Mouse (Mus musculus) thymus, adult 18-20 months (tissue): ENCODE data around the gene Erp29.

Source experiments
- DNase-seq, 2 experiments: peaks; one replicate each; pipeline ENCODE4 v3.0.0; 2022; ENCODE audit warnings: mixed read lengths in 2 of 2

Erp29 gene

DNA sequence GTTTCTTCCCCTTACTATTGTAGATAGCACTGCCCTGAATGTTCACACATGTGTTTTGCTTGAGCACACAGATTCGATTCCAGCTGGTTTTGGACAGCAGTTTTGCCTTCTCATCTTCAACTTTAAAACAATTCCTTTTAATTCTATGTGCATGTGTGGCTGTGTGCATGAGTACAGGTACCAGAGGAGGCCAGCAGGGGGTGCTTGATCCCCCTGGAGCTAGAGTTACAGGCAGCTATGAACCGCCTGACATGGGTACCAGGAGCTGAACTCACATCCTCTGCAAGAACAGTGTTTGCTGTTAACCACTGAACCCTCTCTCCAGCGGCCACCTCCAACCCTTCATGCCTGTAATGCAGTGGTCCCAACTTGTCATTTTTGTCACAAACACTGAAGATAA lies 3.9 kb downstream of the Erp29 start:
- DNase-seq = no peak

DNA sequence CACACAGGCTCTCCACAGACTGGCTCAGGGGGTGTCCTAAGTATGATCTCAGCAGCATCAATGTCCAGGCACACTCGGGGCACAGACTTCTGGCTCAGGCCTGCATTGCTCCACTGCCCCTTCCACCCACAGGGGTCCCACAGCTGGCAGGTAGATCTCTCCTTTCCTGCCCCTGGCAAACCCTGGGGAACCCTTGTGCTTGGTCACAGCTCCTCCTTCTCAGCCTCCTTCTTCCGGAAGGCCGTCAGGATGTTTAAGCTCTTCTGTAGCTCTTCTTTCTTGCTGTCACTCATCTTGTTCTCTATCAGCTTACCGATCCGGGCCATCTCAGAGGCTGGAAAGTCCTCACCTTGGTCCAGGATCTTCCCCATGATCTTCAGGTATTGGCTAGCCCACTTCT lies 7.4 kb downstream of the Erp29 start:
- no peak for DNase-seq

DNA sequence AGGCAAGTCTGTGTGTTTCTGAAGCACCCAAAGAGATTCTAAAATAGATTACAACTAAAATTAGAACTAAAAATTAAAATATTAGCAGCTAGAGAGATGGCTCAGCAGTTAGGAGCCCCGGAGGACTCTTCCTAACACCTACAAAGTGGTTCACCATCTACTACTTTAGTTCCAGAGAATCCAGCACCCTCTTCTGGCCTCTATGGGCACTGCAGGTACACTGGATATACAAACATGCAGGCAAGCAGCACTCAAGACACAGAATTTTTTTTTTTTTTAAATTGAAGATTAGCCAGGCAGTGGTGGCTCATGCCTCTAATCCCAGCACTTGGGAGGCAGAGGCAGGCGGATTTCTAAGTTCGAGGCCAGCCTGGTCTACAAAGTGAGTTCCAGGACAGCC lies 8.8 kb downstream of the Erp29 start:
- DNase-seq = no peak

DNA sequence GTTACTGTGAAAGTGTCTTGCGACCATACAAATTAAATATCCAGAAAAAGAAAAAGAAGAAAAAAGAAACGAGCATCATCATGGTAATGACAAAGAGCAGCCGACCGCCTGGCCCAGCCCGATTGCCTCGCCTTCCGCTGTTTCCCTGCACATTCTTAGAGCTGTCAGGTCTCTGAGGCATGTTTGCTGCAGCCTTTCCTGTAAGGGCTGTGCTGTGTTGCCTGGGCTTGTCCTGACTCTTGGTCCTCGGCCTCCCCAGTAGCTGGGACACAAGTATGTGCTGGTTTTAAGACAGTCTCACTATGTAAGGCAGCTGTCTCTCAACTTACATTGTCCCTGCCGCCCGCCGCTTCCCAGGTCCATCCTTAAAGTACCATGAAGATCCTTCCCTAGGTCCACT lies 13.6 kb downstream of the Erp29 start:
- DNase-seq = no peak

DNA sequence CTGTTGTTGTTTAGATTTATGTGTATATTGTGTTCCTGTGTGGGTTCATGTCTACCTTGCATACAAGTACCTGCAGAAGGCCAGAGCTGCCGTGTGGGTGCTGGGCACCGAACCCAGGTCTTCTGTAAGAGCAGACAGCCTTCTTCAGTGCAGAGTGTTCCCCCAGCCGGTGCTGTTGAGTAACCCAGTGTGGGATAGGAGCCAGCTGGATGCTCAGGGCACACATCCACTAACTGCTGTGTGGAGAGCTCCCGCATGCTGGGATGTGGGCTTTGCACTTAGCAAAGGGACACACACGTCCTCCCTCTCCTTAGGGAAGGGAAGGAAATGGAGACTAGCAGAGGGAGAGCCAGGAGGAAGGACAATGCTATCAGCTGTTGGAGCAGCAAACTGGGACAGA lies 14.2 kb downstream of the Erp29 start:
- DNase-seq = no peak

DNA sequence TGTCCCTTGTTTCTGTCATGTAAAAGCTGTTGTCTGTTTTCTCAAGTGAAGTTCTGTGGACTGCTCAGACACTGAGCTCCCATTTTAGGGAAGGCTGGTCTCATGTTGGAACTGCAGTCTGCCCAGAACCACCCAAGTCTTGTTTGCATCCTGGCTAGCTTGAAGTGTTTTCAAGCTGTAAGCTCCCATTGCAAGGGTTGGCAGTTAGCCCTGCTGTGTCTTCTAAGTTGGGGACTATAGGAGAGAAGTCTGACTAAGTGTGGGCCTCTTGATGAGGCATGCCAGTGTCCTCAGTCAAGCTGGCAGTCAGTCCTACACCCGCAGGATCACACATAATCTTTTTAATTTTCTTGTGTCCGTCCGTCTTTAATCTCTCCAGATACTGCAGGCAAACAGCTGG lies 23.4 kb downstream of the Erp29 start:
- no peak for DNase-seq

DNA sequence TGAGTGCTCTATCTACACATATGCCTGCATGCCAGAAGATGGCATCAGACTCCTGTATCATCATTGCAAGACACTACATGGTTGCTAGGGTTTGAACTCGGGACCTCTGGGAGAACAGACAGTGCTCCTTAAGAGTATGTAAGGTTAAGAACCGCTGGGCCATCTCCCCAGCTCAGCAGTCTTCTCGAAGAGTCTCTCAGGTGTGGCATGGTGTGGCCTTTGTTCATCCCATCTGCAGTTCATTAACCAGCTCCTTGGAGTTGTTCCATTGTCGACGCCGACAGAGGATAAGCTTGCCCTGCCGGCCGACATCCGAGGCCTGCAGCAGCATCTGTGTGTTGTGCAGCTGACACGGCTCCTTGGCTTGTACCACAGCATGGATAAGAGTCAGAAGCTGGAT lies 29.0 kb downstream of the Erp29 start:
- DNase-seq = no peak

DNA sequence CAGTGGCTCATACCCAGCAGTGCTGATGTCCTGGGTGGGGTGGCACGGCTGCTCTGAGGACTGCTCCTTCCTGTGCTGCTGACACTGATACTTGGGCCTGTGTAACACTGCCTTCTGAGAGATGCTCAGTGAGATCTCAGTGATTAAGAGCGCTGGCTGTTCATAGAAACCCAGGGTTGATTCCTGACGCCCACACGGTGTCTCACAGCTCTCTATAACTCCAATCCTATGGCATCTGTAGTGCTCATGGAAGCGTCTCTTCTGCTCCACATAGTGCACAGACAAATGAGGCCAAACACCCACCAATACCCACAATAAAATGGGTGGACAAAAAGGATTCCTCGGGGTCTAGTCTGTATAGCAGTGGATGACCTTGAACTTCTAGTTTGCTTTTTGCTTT lies 29.5 kb downstream of the Erp29 start:
- no peak for DNase-seq

DNA sequence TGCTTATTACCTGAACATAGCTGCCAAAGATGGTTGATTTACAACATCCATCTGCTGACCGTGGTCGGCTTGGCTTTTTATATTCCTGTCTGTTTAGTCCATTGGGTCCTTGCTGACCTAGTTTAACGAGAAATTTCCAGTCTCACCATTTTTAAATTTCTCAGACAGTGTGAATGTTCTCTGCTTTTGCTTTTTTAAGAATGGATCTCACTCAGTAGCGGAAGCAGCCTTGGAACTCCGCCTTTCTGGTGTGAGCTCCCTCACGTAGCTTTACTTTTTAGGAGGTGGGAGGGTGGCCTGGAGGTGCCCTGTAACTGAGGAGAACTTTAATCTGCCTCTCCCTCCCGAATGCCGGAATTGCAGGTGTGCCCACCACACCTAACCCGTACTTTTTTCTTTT lies 31.6 kb downstream of the Erp29 start:
- DNase-seq = no peak

DNA sequence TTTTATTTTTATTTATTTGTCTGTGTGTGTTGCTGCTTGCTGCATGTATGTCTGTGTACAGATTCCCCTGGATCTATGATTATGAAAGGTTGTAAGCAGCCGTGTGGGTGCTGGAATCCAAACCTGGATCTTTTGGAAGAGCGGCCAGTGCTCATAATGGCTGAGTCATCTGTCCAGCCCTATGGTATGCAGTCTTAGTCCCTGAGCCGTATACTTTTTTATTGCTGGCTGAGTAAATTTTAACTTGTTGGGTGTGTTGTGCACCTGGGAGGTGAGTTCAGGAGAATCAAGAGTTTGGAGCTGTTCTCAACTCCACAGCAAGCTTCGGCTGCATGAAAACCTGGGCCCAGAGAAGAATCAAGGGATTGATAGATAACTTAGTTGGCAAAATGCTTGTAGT lies 41.3 kb downstream of the Erp29 start:
- DNase-seq = no peak

DNA sequence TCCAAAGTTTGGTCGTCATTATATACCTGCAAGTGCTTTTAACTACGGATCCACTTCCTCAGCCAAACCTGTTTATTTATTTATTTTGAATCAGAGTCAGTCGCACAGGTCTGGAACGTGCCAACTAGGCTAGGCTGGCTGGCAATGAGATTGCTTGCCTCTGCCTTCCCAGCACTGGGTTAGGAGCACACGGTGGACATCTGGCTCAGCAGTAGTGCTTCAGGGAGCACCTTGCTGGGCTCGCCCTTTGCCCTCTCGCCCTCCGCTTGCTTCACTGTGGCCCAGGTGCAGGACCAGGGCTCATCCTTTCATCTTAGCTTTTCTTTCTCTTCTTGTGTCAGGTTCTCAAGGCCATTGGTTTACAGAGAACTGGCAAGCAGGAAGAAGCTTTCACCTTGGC lies 44.5 kb downstream of the Erp29 start:
- no peak for DNase-seq

DNA sequence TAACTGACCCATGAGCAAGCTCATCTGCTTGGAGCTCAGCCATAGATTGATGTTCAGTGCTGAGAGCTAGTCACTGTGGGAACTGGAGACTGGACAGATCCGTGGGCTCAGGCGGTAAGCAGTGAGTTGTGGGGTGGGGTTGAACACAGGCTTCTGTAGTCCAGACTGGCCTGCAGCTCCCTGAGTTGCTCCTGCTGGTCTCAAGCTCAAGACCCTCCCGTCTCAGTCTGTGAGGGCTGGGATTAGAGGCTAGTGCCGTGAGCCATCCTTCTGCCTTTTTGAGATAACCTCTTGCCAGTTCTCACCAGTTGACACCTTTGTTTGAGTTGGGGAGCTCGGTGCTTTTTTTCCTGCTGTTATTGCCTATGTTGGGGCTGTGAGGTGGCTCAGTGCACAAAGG lies 51.5 kb downstream of the Erp29 start:
- DNase-seq = no peak

DNA sequence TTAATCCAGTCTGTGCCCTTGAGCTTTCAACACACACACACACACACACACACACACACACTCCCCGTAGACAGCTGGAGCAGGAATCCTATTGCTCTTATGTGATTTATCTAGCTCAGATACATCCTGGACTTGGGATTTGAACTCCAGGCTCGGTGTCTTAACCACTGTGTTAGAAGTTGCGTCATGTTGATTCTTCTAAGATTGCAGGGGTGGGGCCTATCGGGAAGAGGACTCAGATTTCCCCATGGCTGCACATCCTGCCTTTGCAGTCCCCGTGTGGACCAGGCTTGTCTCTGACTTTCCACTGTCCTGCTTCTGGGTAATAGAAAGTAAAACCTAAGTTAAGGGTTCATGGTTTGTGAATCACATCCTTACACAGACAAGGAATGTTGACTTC lies 52.2 kb downstream of the Erp29 start:
- DNase-seq = no peak

DNA sequence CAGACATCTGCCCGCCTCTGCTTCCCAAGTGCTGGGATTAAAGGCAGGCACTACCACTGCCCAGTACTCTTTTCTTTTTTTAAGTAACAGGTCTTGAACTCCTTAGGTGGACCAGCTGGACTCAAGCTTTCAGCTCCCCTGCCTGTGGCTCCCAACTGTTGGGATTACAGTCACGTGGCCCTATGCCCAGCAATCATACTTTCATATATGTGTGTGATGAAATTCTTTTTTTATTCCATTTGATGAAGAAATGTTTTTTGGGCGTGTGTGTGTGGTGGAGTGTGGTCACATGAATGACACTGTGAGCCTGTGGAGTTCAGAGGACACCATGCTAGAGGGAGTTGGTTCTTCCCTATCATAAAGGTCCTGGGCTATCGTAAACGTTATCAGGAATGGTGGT lies 52.8 kb downstream of the Erp29 start:
- no peak for DNase-seq

DNA sequence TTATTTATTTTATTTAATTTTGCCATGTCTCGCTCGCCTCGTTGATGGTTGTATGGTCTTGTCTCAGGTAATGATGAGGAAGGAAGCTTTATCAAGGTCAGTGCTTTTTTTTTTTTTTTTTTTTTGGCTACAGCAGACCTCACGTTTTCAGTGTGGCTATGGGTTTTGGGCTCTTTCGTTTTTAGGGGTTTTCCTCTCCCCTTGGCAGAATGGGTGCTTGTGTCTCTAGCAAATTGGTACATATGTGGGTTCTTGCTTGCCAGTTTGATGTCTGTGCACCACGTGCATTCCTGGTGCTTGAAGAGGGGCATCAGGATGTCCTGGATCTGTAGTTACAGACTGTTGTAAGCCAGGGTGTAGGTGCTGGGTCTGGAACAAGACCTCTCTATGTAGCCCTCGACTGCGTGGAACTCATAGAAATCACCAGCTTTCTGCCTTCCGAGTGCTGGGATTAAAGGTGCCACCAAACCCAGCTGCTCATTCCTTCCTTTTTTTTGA lies 53.3 kb downstream of the Erp29 start:
- DNase-seq = no peak

DNA sequence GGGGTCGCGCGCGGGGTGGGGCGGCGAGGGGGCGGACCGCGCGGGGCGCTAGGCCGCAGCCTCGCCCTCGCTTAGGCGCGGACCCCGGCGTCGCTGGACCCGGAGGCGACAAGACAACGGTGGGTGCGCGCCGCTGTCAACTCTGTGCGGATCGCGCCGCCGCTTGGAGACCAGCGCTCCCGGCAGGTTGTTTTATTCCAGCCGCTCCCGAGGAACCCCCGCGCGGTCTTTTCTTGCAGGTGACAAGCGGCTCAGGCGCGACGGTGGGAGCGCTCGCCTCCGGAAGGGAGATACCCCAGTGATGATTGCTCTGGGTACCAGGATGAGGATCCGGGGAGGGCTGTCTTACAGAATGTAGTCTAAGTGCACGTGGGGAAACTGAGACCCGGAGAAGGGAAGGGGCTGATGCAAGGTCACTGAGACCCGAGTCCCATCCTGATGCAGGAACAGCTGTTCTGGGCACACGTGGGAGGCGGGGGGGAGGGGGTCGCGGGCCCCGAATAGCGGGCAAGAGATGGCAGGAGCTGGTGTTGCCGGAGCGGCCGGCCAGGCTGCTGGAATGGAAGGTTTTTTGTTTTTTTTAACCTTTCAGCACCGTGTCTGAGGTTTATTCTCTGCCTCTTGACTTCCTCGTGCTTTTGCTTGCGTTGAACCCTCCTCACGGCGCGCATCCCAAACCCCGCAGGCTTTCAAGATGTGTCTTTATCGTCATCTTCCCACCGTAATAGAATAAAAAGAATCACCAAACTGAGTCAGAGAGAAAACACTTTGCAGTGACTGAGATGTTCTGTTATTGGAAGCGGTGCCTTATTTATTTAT lies 54.0 kb downstream of the Erp29 start:
- peak in 1 of 2 experiments; percentile 48 for DNase-seq

DNA sequence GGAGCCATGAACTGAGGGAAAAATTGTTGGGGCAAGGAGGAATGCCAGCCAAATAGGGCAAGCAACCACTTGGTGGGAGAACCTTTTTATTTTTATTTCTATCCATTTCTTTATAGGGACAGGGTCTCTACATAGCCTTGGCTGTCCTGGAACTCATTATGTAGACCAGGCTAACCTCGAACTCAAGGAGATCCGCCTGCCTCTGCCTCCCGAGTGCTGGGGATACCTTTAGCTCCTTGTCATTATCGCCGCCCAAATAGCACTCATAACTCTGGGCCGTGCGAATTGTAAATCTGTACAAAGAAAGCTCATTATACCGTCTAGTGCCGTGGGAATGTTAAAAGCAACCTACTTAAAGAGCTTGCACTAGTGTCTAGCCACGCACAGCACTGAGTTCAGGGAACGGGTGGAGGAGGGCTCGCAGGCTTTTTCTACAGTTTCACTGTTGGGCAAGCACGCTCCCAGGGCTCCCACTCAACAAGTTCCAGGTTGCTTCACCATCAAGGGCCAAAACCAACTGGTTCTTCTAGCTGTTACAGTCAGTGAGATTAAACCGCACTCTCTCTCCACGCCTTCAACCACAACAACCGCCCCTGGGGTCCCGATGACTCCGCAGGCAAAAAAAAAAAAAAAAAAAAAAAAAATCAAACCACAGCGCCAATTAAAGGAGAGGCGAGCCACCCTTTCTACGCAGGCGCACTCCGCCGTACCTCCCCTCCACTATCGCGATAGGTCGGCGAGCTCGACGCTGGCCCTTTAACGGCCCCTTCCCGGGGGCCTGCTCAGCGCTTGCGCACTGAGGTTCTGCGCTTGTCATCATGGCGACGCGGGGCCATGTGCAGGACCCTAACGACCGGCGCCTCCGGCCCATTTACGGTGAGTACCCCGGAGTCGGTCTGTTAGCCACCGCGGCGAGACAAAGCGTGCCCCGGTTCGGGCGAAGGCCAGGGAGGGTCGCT lies 54.8 kb downstream of the Erp29 start, which contains the start of gene Naa25:
Gene Naa25, plus strand, starts transcription at position 750 of the 959 bp plus-strand sequence.
- DNase-seq = peak; percentile 89 to 93

DNA sequence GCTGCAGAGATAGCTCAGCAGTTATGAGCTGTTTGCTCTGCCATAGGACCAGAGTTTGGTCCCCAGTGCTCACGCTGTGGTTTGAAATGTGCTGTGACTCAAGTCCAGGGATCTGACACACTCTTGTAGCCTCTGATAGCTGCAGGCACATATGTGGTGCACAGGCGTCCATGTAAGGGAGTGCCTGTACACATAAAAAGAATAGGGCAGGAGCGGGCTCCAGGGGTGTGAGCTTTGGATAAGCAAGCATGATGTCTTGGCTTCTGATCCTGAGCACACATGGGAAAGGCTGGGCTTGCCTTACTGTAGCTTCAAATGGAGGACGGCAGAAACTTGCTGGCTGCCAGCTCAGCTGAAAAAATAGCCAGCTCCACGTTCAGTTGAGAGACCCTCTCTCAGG lies 56.7 kb downstream of the Erp29 start:
- no peak for DNase-seq

DNA sequence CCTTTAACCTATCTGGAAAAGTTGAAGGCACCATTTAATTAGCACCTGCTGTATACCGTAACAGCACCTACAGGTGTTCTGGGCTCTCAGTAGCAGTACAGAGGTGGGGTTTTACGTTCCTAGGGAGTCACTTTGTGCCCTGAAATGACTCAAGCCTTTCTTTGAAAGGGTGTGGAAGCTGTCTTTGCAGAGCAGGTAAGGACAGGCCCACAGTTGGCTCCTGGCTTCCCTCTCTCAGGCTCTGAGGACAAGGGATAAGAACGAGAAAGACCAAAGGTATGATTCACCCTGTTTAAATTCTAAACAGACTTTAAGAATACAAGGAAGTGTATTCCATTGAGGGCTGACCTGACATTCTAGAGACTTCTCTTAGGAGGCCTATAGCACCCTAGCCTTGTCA lies 58.9 kb downstream of the Erp29 start:
- DNase-seq = no peak

DNA sequence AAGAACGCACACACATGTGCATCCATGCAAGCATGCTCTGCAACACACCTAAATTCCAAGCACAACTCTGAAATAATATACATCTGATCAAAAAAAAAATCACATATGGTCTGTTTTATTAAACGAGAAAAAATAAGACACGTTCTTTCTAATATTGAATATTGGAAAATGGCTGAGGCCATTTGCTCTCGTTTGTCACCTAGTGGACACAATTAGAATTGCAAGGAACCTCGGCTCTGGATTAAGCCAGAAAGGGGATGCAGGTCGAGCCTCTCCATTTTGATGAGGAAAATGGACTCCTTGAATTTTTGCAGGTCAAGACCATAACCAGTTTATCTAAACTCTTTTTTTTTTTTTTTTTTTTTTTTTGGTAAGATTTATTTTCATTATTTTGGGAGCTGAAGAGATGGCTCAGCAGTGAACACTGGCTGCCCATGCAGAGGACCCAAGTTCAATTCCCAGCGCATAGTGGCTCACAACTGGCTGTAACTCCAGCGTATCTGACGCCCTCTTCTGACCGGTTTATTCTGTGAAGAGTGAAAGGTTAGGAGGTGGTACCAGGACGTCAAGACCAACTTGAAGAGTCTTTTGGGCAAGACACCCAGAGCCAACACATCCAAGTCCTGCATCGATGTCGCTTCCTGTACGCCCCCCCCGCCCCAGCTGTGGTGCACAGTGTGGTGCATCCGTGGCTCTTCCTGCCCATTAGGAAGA lies 59.5 kb downstream of the Erp29 start:
- DNase-seq = no peak

DNA sequence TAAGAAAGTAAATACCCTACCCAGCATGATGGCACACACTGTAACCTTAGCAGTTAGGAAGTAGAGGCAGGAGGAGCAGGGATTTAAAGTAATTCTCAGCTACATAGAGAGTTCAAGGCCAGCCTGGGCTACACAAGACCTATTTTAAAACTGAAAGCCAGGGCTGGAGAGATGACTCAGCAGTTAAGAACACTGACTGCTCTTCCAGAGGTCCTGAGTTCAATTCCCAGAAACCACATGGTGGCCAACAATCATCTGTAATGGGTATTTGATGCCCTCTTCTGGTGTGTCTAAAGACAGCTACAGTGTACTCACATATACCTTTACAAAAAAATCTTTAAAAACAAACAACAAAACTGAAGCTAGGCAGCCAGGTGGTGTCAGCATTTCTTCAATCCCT lies 62.6 kb downstream of the Erp29 start:
- no peak for DNase-seq

DNA sequence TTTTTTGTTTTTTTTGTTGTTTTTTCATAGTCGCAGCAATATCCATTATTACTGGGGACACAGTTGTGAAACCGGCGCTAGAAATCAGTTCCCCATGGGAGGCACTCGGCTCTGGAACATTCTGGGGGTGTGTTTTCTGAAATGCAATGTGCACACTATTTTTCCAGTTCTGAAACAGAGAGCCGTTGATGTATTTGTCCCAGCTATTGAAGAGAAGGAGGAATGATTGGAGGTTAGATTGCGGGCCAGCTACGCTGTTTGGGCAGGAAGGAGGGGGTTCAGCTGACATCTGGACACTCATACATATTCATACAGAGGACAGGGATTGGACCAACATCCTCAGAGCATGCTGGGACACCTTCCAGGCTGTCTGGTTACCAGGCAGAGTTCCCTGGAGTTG lies 63.2 kb downstream of the Erp29 start:
- no peak for DNase-seq

DNA sequence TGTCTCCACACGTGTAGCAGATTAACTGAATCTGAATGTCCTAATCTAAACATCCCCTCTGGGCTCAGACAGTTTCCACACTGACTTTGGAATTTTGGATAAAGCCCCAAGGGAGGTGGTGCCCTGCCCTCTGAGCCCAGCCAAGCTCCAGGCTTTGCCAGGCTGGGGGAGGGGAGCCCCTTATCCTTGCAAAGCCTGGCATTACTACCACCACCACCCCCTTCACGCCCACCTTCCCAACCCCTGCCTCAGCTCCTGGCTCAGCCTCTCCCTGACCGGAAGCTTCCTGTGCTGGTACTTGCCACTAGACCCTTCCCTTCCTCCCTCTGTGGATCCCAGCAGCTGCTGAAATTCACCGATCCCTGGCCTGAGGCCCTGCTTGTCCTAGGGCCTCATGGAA lies 65.2 kb downstream of the Erp29 start:
- DNase-seq = no peak
